Mouse (Mus musculus) heart, adult 18-20 months (tissue): ENCODE measurements around the gene Trim14. TPM values are rescaled to one million over a fixed set of nuclear protein-coding genes. Genes with fewer than 3 reads are reported as not detected.

ENCODE experiments used
- DNase-seq, 2 experiments: peaks; one replicate each; pipeline ENCODE4 v3.0.0; 2021 to 2022; ENCODE audit warnings: mixed read lengths in 1 of 2
- total RNA-seq, 2 experiments: library from RNA; stranded (reverse); gene quantifications; 2 replicates each; pipeline ENCODE4 v1.2.3; 2021

Gene Trim14
- total RNA-seq, 2 experiments from 2014 or later = 1.8 to 3.0 TPM

DNA sequence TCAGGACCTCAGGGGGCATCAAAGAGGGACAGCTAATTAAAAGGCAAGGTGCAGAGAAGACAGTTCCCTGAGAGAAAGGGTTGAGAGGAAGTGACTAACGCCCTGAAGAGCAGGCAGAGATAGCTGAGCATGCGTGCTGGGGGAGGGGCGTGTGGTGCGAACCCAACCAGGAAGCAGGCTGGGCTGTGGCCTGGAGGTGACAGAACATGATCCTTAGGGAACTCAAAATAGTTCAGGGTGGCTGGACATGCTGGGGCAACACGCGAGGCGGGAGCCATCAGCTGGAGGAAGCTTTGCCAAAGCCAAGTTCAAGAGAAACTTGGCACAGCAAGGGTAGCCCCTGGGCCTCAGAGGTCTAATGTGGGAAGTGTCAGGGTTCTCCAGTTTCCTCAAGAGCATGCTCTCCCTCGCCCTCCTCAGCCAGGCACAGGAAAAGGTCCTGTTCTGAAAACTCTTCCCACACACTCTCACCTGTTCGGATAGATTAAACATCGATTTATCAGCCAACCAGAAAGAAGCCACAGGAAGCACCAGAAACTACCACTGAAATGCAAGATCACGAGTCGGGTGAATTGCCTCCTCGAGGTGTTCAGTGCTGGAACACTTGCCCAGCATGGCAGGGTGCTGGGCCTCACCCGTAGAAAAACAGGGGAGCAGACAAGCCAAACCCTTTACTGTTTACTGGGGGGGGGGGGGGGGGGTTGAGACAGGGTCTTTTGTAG lies 50.1 kb downstream of the Trim14 start:
- peak; percentile 84 to 92 for DNase-seq

DNA sequence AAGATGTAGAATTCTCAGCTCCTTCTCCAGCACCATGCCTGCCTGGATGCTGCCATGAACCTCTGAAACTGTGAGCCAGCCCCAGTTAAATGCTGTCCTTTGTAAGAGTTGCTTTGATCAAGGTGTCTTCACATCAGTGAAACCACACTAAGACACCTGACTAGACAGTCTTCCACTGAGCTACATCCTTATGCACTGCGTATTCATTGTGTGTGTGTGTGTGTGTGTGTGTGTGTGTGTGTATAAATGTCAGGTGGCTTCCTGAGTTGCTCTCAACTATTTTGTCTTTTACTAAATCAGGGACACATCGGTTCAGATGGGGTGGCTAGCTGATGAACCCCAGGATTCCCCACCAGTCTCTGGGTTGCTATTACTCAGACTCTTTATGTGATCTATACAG lies 56.9 kb downstream of the Trim14 start:
- DNase-seq = no peak

DNA sequence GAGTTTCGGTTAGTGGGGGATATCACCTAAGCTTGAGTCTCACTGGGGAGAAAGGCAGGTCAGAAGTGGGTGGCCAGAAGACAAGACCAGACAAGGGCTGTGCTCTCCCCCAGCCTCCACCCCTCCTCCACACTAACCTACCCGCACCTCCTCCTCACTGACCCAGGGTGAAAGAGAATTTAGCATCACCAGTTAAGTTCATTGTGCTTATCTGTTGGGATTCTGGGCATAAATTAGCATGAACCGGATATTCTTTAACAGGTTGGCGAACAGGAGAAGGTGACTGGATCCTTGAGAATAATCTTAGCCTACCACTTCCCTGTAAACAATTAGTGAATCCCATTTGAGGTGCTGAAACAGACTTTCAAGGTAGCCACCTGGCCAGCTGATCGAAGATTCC lies 60.8 kb downstream of the Trim14 start:
- no peak for DNase-seq

DNA sequence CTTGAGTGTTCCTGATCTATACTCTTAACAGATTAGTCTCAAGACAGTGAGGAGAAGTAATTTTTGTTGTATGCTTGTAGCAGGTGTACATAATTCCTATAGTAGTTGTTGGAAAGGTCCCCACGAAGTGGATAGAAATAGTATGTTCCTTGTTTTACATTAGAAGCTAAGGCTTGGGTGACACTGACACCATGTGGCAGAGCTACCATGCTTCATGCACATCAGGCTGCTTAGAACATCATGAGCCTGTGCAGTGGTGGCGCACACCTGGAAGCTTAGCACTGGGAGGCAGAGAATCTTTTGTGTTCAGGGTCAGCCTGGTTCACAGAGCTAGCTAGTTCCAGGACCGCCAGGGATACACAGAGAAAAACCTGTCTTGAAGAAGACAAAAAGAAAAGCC lies 70.2 kb downstream of the Trim14 start:
- DNase-seq = no peak

DNA sequence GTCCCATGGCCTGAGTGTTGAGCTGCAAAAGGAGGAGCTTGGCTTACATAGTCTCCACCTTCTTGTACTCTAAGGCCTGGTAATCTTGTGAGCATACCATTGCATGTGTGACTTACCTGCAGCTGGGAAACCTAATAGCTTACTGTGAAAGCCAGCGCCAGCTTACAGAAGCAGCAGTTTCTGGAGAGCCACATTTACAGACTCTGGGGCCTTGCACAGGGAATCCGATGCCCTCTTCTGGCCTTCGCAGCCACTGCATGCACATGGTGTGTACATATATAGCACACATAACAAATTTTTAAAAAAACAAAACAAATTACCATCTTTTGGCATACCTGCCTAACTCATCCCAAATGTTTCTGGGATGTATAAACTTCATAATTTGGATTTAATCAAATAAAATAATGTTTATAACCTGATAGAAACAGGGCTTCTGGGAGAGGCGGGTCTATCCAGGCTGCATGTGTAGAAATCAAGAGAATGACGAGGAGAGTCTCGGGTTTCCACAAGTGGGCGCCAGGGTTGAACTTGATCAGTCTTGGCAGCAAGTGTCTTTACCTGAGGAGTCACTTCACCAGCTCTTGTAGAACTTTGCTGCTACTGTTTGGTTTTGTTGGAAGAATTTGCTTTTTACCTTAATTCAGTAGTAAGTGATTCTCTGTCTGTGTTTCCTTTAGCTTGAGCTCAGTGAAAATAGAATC lies 72.7 kb downstream of the Trim14 start:
- DNase-seq = peak in 1 of 2 experiments; percentile 22

DNA sequence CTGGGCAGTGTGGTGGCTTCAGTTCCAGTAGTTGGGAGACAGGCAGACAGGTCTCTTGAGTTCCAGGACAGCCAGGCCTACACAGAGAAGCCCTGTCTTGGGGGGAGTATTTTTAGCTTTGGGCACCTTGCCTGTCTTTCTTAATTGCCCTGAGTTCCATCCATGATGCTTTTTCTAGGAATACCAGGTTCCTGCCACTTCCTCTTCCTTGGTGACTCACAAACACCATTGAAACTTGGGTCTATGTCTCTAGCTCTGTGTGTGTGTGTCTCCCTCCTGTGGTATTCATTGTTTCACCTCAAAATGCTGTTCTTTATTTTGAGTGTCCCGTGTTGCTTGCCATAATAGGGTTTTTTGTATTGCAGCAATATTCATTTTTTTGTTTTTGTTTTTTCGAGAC lies 77.5 kb downstream of the Trim14 start:
- no peak for DNase-seq

DNA sequence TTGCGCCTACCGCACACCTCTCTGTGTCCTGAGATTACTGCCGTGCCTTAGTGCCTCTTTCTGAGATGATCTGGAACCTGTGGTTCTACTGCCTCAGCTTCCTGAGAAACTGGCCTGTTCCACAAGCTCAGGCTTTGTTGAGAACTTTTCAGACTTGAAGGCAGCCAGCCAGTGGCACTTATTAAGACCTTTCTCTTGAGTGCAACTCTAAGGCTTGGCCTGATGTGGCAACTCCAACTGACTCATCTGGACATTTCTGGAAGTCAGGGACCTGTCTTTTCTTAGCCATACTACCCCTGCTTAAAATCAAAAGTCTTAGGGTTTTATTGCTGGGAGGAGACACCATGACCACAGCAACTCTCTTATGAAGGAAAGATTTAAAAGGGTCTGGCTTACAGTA lies 78.8 kb downstream of the Trim14 start:
- DNase-seq = no peak

DNA sequence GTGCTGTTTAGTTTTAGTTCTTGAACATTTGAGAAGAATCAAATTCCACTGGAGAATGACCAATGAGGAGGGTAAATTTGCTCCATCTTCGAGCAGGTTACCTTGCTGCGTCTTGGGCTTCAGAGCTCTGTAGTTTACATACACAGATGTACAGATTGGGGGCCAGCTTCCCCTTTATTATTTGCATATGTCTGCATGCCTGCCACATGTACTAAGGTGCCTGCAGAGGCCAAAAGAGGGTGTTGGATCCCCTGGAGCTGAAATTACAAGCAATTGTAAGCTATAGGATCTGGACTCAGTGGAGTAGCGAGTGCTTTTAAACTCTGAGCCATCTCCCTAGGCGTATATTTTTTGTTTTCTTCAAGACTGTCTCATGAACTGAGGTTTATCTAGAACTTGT lies 79.2 kb downstream of the Trim14 start:
- DNase-seq = no peak

DNA sequence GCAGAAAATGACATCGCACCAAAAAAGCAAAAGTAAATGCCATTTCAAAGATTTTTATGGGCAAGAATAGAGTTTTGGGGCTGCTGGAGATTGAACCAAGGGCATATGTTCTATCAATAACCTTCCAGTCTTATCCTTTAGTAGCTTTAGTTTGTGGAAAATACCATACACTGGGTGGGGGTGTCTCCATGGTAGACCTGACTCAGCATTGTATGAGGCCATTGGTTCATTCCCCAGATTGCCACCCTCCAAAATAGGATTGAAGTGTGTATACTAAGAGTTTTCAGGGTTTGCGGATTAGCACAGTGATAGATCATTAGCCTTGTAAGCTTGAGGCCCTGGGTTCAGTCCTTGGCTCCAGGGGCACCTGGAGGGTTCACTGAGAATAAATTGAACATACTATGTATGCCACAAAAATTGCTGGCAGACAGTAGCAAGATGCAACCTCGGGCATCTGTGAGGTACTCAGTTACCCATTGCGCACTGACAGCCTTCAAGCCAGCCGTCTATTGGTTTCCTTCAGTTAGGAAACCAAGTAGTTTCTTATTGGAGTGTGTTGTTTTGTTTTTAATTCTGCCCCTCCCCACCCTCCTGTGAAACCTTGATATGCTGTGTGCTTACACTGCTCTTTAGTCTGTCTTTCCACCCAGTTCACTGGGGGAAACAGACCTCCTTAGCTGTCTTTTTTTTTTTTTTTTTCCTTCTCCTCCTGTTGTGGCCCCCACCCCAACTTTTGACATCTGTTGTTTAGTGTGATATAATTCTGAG lies 81.7 kb downstream of the Trim14 start:
- DNase-seq = no peak

DNA sequence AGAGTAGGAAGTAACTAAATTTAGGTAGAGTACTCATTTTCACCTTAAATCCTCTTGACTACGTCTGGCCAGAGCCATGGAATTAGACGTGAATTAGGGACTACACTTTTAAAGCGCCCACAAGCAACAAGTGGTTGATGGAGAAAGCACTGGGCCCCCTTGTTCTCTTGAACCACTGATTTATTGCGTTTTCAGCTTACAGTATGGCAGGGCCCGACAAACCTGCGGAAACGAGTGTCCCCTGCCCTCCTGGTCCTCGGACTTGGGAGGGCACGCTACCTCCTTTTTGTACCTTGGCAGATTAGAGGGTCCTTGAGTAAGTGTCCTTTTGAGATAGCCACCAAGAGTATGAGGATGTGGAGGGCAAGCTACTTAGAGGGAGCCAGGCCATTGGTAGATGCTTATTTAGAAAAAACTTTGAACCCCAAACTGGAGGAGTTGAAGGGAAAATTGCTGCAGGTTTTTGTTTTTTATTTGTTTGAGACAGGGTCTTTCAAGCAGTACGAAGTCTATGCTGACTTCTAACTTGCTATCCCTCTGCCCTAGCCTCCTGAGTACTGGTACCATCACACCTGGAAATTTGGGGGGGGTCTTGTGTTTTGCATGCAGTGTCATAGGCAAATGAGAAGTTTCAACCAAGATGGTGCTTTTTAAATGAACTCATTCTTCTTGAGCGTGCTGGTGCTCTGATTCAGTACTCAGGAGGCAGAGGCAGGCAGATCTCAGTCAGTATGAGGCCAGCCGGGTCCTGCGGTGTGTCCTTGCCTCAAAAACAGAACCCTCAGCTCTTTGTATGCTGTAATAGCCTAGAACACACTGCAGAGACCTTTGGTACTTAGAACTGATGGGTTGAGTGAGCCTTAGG lies 82.9 kb downstream of the Trim14 start:
- no peak for DNase-seq

DNA sequence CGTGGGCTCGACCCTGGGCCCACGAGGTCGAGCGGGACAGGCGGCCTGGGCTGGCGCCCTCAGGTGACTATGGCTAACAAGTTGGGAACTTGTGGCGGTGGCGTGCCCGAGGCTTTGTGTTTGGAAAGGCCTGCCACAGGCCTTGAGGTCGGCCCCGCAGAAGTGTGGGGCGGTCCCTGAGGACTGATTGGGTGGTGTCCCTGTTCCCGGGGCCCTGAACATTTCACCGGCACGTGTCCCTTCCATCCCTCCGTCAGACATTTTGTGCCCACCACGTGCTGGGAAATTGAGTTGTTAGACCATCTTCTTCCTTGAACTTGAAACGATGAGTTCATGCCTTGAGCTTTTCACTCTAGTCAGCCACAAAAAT lies 83.5 kb downstream of the Trim14 start:
- DNase-seq = peak; percentile 60 to 63

DNA sequence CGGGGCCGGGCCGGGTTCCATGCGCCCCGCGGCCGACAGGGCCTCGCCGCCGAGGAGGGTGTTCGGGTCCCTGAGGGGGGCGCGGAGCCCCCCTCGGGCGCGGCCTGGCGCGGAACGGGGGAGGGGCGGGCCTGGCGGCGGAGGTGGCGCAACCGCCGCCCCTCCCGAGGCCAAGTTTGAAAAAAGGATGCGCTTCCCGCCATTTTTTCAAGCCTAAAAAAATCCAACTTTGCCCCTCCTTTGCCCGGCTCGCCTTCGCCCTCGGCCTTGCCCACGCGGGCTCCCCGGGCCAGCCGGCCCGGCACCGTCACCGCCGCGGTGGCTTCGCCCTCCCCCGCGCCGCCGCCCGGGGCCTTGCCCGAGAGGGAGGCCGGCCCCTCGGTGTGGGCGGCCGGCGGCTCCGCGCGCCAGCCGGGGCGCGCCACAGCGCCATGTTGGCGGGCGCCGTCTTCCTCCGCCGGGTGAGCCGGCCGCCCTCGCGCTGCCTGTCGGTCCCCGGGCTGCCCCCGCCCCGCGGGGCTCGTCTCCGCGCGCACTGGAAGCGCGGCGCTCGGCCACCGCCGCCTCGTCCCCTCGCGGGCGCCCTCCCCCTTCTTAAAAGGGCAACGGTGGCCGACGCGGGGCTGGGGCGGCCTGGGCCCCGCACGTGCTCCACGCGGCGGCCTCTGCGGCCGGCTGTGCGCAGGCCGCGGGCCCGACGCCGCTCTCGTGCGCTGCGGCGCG lies 84.0 kb downstream of the Trim14 start:
- DNase-seq = peak; percentile 80 to 83

DNA sequence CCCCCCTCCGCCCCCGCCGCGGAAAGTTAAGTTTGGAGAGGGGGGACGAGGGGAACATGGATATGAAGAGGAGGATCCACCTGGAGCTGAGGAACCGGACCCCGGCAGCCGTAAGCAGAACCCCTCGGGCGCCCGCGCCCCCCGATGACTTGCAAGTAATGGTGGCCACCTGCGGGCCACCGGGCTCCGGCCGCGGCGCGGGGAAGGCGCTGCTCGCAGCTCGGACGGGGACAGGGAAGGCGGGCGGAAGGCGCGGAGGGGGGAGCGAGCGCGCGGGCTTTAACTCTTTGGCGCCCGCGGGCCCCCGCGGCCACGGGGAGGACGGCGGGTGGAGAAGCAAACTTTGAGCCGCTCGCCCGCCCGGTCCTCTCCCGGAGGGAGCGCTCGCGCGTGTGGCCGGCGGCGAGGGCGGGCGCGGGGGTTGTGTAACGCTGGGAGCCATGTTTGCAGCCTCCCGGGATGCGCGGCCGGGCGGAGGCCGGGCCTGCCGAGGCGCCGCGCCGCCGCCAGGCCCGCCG lies 84.6 kb downstream of the Trim14 start:
- peak; percentile 85 for DNase-seq

DNA sequence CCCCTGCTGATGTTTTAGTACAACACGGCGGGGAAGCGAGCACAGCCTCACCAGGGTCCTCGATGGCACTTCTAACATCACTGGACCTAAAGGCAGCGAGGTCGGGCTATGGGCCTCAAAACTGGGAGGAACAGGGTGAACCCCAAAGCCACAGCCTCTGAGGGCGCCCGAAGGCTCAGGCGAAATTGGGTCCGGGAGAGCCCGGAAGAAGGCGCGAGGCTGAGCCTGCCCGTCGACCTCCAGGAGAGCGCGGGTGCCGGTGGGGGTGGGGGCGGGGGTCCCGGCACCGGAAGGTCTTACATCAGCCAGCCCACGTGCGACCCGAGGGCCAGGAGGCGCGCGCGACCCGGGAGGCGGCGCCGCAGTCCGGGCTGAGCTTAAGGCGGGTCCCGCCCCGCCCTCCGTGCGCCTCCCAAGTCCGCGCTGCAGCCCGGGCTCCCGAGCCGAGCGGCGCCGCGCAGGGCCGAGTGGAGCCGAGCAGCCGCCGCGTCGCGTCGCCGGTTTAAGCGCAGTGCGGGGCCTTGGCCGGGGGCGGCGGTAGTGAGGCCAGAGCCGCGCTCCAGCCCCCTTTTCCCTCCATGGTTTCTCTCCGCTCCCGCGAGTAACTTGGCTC lies 85.3 kb downstream of the Trim14 start, which contains the start of gene Anp32b:
Gene Anp32b, plus strand, starts transcription at position 384 of the 613 bp plus-strand sequence.
- DNase-seq = peak; percentile 94

DNA sequence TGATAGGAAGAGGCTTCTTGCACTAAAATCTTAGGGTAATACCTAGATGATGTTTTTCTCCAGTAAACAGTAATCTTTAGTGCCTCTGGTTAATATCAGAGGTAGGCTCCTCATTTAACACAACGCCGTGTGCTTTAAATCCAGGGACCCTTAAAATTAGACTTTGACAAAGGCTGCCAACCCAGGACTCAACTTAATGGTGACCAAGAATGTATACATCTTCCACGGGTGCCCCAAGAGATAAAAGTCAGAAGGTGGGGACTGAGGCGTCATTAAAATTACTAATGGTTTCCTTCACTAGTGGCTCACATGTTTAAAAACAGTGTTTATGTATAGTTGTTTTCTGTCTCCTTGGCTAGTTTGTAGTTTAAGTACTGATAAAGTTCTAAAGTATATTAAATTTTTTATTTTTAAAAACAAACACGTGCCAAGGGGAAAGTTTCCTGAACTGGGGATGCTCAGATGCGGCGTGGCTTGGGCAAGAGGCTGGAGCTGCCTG lies 85.9 kb downstream of the Trim14 start:
- no peak for DNase-seq

DNA sequence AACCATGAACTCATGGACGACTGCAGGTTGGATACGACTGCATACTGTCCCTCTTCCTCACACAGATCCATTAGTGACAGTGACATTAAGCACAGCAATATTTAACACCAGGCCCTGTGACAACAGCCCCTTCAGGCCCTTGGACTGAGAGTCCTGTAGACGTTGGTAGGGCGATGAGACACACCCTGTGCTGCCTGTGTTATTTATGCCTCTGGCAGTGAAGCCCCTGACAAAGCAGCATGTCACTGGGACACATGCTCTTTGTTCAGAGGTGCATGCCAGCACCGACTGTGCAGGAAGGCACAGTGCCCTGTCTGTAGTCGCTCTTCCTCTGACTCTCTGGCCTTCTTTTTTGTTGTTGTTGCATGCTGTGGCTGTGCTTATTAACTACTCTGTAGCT lies 87.1 kb downstream of the Trim14 start:
- peak in 1 of 2 experiments; percentile 12 for DNase-seq

DNA sequence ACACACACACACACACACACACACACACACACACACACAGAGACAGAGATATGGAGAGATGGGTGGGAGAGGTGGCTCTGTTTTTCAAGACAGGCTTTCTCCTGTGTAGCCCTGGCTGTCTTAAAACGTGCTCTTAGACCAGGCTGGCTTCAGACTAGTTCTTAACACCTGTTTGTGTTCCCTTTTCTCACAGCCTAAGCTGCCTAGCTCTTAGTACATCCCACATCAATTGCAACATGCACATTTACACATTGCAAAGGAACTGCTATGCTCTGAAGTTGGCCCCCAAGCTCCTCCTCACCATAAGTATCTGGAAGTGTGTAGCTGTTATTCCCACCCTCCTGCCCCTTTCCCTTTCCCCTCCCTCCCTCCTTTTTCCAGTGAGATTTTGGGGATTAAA lies 88.5 kb downstream of the Trim14 start:
- no peak for DNase-seq

DNA sequence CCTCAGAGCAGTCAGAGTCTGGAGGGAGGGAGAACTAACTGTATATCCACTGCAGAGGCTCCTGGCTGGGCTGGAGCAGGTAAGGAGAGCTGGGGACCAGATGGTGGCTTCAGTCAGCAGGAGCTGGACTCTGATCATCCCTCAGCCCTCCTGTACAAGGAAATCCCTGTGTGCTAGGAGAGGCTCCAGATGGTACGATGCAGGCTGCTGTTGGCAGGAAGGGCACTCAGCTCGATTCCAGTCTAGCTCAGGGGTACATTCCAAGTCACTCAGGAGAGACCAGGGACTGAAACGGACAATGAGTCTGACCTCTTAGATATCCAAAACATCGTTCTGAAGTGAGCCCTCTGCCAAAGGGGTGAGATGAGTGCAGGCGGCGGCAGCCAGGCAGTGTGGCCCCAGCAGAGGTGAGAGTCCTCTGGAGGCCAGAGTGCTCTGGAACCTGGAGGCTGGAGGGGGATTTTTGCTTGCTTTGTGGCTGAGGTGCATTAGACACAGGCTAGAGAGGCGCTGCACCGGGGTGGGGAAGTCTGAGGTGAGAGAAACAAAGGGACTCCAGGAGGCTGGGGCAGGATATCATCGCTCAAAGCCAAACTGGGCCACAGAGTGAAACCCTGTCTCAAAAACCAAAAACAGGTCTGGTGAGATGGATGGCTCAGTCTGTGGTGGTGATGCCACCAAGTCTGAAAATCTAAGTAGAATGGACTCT lies 90.5 kb downstream of the Trim14 start:
- no peak for DNase-seq
